Mouse (Mus musculus) A20 (cell line): Measurements from ENCODE around the gene Exoc2.
A peak's percentile ranks its signal among the peaks of the same experiment; 100 is the strongest.

Experiments used
- DNase-seq: peaks from one replicate; pipeline ENCODE4 v3.0.0-alpha.2; 2011; ENCODE audit warnings: low read depth, low spot score

Exoc2 gene

GRCm38 (mm10) chr13:30973501-30974246 lies at the start of gene Exoc2, which contains the start of gene Gm5447:
Gene Exoc2, minus strand, starts transcription at chr13:30974093.
Gene Gm5447, plus strand, starts transcription at chr13:30974204.
- peak; percentile 90 for DNase-seq

DNA sequence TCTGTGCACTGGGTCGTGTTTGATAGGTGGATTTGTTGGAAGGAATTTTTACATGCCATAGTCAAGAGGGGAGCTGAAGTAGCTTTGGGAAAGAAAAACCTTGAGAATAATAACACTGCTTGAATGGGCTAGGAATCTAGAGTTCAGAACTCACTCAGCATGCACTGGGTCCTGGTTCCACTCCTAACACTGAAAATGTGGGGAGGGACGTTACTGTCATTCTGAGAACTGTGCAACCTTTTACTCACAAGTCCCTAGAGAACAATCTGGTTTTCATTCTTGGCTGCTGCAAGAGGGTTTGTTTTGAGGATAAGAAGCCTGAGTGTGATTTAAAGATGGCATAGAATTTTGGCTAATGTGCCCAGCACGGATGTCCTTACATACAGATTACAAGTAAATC lies 49.8 kb upstream of the Exoc2 start:
- DNase-seq = no peak

GRCm38 (mm10) chr13:31021927-31022326 lies 48.0 kb upstream of the Exoc2 start:
- DNase-seq = no peak

DNA sequence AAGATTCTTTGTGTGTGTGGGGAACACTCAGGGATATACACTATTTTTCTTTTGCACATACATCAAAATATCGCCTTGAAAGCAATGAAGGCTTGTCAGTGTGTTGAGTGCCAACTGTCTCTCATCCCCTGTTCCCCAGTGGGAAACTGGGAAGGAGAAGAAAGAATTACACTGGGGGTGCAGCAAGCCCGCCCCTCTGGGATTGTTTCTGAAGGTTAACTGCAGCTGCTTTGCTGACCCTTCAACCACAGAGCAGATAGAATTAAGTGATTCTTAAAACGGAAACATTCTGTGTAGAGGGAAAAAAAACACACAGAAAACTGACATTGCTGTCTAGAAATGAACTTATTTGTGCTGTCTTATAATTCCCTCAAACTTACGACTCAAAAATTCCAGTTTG lies 47.6 kb upstream of the Exoc2 start:
- DNase-seq = no peak

GRCm38 (mm10) chr13:31017545-31017944 lies 43.7 kb upstream of the Exoc2 start:
- no peak for DNase-seq

GRCm38 (mm10) chr13:31004995-31005394 lies 31.1 kb upstream of the Exoc2 start:
- no peak for DNase-seq

DNA sequence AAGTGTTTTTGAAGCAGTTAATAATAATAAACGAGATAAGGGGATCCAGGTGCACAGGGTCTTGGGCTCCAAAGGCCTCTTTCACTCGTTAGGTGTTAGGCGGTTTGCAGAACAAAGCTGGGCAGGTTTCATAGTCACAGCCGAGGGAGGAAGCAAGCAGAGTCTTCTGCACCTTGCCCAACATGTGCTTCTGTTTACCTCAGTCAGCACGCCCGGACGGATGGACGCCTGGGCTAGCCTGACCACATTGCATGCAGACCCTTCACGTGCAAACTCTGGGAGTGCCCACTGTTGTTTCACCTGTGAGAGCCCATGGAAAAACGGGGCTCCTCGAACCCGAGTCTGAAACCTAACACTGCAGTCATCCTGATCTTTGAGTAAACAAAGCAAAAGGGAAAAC lies 30.6 kb upstream of the Exoc2 start:
- no peak for DNase-seq

DNA sequence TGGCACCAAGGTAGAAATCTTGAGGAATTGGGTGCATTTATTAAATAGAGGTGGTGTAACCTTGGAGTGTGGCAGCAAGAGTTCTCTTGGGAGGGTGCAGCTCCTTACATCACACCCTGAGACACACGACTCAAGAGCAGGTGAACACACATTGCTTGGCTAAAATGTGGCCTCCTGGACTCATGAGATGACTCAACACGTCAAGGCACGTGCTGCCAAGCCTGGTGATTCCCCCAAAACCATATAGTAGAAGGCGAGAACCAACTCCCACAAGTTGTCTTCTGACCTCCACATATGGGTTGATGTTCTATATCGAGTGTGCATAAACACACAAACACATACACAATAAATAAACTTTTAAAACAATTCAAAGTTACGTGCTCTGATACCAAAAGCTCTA lies 25.9 kb upstream of the Exoc2 start:
- DNase-seq = no peak

DNA sequence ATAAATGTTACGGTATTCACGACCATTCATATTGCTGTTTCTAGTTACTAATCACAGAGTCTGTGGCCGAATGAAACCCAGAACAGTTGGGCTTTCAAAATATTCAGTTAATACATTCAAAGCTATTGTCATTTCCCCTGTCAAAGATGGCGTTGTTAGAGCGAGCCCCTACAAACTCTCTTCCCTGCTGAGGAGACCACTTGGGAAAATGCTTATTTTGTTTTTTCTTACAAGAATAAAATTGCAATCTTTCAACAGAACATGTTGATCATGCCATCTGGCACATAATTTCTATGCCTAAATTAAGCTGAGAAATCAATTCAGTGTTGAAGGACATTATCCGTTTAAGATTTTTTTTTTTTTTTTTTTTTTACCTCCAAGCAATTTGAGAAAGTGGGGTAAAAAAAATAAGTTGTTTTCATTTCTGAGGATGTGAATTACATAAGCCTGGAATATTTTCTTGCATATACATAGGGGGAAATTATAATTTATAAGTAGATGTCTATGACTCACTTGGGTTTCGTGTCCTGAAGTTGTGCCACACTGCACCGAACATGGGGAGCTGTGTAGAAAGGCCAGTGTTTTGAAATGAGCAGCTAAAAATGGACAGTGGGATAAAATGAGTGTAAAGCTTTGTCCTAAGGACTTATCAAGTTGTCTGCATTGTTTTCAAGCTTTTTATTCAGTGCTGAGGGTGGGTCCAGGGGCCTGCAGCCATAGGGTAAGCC lies 23.8 kb upstream of the Exoc2 start:
- DNase-seq = no peak

- DNase-seq = no peak
These were observed 20.5 kb upstream of the Exoc2 start for GRCm38 (mm10) chr13:30994249-30994858.

- peak; percentile 61 for DNase-seq
These were observed 19.9 kb upstream of the Exoc2 start for GRCm38 (mm10) chr13:30993819-30994218.

DNA sequence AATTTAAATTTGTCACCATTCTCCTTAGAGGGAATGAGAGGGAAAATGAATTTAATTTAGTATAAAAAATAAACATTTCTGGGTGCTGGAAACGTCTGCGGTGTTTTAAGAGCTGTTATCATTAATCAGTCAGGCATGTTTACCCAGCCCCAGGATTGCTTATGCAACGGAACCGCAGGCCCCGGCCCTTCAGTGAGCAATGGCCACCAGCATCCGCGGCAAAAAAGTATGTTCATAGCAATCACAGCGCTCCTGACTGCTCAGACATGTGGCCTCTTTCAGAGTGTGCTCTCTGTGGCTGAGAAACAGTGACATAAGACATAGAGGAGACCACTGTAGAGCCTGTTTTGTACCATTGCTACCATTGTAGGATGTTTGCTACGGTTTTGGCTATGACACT lies 16.3 kb upstream of the Exoc2 start:
- no peak for DNase-seq

GRCm38 (mm10) chr13:30989710-30990109 lies 15.8 kb upstream of the Exoc2 start:
- DNase-seq = no peak

- DNase-seq = no peak
These were observed 13.8 kb upstream of the Exoc2 start for GRCm38 (mm10) chr13:30987686-30988085.

DNA sequence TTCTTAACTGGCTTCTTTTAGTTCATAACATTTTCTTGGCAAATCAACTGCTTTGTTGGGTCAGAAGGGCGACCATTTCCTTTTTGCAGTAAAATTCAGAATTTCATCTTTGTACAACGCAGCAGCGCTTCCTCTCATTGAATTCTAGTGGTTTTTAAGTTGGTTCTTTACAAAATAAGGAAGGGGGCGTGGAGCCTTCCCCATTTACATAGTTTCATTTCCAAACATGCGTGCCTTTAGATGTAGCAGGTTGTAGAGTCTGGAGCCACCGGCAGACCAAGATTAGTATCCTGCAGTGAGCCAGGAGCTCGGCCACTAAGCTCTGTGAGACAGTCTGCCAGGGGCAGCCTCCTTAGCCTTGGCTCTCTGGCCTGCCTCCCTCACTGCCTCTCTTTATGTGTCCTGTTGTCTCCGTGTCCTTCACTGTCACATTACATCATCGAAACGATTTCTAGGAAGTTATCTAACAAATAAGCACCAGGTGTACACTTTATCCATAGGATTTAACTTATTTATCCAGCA lies 13.1 kb upstream of the Exoc2 start:
- no peak for DNase-seq

- DNase-seq = no peak
These were observed 11.9 kb upstream of the Exoc2 start for GRCm38 (mm10) chr13:30985598-30986466.

DNA sequence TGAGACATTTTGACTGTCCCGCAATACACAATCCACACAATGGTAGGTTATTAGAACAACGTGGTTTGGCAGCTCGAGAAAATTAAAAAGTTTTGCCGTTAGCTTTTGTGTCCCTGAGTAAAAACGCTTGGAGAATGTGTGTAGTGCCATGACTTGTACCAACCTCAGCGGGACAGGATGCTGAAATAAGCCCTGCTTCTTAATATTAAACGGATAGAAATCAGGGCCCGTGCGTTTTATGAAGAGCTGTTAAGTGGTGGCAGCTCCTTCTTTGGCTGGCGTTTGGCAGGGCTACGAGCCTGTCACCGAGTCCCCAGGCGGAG lies 11.3 kb upstream of the Exoc2 start:
- DNase-seq = no peak

DNA sequence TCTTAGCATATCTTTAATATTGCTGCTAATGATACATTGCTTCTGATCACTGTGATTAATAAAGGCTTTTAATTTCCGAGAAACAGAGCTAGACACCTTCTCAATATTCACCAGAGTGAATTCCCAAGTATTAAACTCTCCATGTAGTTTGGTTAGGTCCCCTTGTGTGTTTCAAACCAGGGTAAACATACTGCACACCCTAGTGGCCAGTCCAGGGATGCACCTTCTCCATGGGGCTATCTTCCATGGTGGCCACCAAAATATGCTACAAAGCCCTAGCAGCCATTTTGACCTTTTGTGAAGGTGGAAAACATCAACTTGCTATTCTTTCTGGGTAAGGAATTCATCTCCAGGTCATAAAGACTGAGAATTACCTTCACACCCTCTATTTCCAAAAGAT lies 7.8 kb upstream of the Exoc2 start:
- peak; percentile 62 for DNase-seq

DNA sequence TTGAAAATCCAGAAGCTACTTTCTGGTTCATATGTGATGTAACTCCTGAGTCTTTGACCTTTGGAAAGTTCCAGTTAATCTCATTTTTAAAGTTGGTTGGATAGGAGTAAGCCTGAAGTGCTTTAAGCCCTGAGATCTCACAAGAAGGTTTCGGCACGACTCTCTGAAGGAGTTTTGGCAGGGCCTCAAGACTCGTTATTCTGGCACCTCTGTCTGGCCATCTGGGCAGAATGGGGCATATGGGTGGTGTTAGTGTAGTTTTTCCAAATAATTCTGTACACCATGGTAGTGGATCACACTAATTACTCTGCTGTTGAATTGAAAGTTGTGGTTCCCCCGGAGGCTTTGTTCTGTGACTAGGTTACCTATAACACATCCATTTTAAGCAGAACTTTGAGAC lies 4.3 kb upstream of the Exoc2 start:
- no peak for DNase-seq

GRCm38 (mm10) chr13:30976536-30977084 lies 2.7 kb upstream of the Exoc2 start:
- DNase-seq = peak; percentile 80

DNA sequence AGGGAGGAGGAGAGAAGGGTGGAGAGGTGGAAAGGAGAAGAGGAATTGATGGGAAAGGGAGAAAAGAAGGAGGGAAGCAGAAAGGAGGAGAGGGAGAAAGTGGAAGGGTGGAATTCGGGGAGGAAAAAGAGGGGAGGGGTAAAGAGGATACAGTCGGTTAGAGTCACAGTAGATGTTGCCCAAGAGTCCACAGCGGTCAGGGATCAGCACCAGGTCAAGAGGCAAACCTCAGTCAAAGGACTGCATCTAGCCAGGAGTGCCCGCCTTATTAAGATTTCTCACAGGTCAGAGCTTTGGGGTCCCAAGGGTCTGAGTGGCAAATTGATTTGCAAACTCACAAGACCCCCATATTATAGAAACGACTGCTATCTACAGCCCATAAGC lies 346 bp upstream of the Exoc2 start:
- DNase-seq = no peak
